Mouse (Mus musculus) stomach, embryonic 14.5 days (tissue): Measurements from ENCODE around the gene Timm17a. TPM values are rescaled to one million over a fixed set of nuclear protein-coding genes. Genes with fewer than 3 reads are reported as not detected.

Experiments
- ATAC-seq: fragments of 200-750 bp; cut with Nextera tagmentation; 2 replicates; pipeline ENCODE4 v1.8.0; 2017; ENCODE audit warnings: low read depth, moderate TSS enrichment; ENCODE audit not compliant: insufficient number of reproducible peaks, insufficient read depth, low FRiP score
- H3K27ac ChIP-seq: fragments of 300-500 bp; sonication (generic); 2 replicates; pipeline ENCODE4 v1.5.1; 2014; ENCODE audit warnings: mild to moderate bottlenecking, low read length, moderate library complexity, mixed read lengths
- H3K27me3 ChIP-seq: fragments of 300-500 bp; sonication (generic); 2 replicates; pipeline ENCODE4 v1.6.1; 2014; ENCODE audit warnings: low read length, control low read depth, mixed read lengths; ENCODE audit not compliant: control insufficient read depth, insufficient read depth
- H3K36me3 ChIP-seq: fragments of 300-500 bp; sonication (generic); 2 replicates; pipeline ENCODE4 v1.6.1; 2014; ENCODE audit warnings: mild to moderate bottlenecking, control low read depth, low read length, moderate library complexity, mixed read lengths; ENCODE audit not compliant: control insufficient read depth, insufficient read depth
- H3K4me1 ChIP-seq: fragments of 300-500 bp; sonication (generic); 2 replicates; pipeline ENCODE4 v1.6.1; 2014; ENCODE audit warnings: low read length, control low read depth, mixed read lengths; ENCODE audit not compliant: control insufficient read depth, insufficient read depth
- H3K4me2 ChIP-seq: fragments of 300-500 bp; sonication (generic); replicated peaks from 2 replicates; pipeline ENCODE4 v1.6.1; 2014; ENCODE audit warnings: low read depth, low read length, control low read depth
- H3K4me3 ChIP-seq: fragments of 300-500 bp; sonication (generic); 2 replicates; pipeline ENCODE4 v1.5.1; 2014; ENCODE audit warnings: low read depth, low read length, control low read depth
- H3K9ac ChIP-seq: fragments of 300-500 bp; sonication (generic); replicated peaks from 2 replicates; pipeline ENCODE4 v1.6.1; 2014; ENCODE audit warnings: low read depth, mild to moderate bottlenecking, control low read depth, low read length, moderate library complexity, mixed read lengths
- H3K9me3 ChIP-seq: fragments of 300-500 bp; sonication (generic); 2 replicates; pipeline ENCODE4 v1.6.1; 2016; ENCODE audit warnings: low read depth, low read length, control low read depth; ENCODE audit not compliant: control insufficient read depth
- WGBS: fragments of 180-500 bp; shearing (Covaris S2); extraction: QIAGEN DNeasy Blood & Tissue Kit; methylation state at CpG from one replicate; pipeline ENCODE4 v1.1.7; 2014; 5-methylcytosine and 5-hydroxymethylcytosine counted together
- polyA plus RNA-seq: library from polyadenylated mRNA; unstranded; fragments of >200 nt; fragmentation: Nextera tagmentation; extraction: Ambion mirVana; gene quantifications from 2 replicates; pipeline ENCODE4 v1.2.1, GENCODE M21; 2014

Timm17a gene
- polyA plus RNA-seq, 1 experiment from 2014 or later = 179 TPM

DNA sequence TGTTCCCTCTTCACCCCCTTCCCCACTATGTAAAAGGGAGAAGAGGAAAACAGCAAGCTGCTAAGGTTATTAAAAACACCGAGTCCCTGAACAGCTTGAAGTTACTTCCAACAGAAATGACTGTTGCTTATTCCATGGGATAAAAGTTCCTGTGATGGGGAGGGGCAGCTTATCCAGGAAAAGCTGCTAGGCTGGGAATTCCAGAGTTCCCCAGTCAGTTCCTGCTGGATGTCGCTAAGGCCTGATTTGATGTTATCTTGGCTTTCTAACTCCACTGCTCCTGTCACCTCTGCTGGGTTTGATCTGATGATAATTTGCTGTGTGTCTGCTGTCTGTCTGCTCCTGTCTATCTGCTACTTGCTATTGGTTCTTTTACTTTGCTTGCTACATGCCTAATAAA lies 27.3 kb downstream of the Timm17a start:
- Histone ChIP-seq H3K9ac (no peak overlapping the region), H3K4me1 (no peaks in the 10 kb centered on the region), H3K27ac (no peak overlapping the region), H3K27me3 (no peaks in the 10 kb centered on the region), H3K36me3 (no peaks in the 10 kb centered on the region), H3K9me3 (no peaks in the 10 kb centered on the region), H3K4me3 (no peak overlapping the region), H3K4me2 (no peak overlapping the region)
- 61% methylated on average over 2 of the region's 2 CpGs for WGBS
- no peak for ATAC-seq

- no peaks in the 10 kb centered on the region for H3K4me1 ChIP-seq
- under 1% methylated on average over 39 of the region's 39 CpGs for WGBS
- no peaks in the 10 kb centered on the region for H3K9me3 ChIP-seq
- H3K27me3 ChIP-seq = no peaks in the 10 kb centered on the region
- H3K27ac ChIP-seq = peak within 1 kb of the TSS; percentile 92
- ATAC-seq = peak; percentile 86
- peak within 1 kb of the TSS; percentile 87 for H3K9ac ChIP-seq
- no peaks in the 10 kb centered on the region for H3K36me3 ChIP-seq
- H3K4me2 ChIP-seq = peak within 1 kb of the TSS; percentile 77
- peak within 1 kb of the TSS; percentile 83 for H3K4me3 ChIP-seq
Observed at GRCm38 (mm10) chr1:135283826-135284291, 29.7 kb downstream of the Timm17a start, which contains the start of gene Rnpep. Gene Rnpep (minus strand): TSS chr1:135284084.

- H3K4me2 ChIP-seq = peak overlapping the region; percentile 77
- peak overlapping the region; percentile 83 for H3K4me3 ChIP-seq
- H3K27ac ChIP-seq = peak overlapping the region; percentile 92
- ATAC-seq = peak; percentile 74
- under 1% methylated on average over 48 of the region's 48 CpGs for WGBS
- no peaks in the 10 kb centered on the region for H3K4me1 ChIP-seq
- H3K36me3 ChIP-seq = no peaks in the 10 kb centered on the region
- no peaks in the 10 kb centered on the region for H3K27me3 ChIP-seq
- H3K9me3 ChIP-seq = no peaks in the 10 kb centered on the region
- H3K9ac ChIP-seq = peak overlapping the region; percentile 87
Observed at GRCm38 (mm10) chr1:135283287-135283825, 30.2 kb downstream of the Timm17a start.

DNA sequence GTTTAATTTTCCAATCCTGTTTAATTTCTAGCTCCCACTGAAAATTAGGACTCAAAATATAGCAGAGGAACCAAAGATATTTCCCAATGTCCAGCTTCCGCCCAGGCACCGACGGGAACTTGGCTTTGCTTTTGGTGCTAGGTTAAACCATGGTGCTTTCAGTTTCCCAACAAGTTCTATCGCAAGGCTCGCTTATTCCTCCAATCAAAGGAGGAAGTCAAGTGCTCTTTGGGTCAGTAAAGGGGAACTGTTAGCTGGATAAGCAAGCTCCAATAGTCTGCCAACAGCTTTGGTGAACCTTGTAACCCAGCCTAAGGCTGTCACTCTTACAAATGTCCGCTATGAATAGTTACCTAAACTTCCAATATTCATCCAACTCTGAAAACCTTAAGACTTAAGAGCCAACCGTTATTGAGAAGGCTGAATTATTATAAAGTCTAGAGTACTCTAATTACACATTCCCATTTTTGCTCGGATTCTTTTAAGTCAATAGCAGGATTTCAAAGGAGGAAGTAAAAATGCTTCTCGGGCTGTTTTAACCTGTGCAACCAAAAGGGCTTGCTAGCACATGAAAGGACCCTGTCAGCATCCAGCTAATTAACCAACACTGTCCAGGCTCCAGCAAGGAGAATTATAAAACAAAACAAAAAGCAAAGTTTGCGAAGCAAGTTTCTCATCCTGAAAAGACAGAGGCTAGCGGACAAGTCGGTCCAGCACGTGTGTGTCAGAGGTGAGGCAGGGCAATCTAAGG lies 30.9 kb downstream of the Timm17a start:
- H3K4me3 ChIP-seq = peak overlapping the region; percentile 83
- H3K9me3 ChIP-seq = no peaks in the 10 kb centered on the region
- peaks cover 4% of the 10 kb centered on the region for H3K36me3 ChIP-seq
- peak overlapping the region; percentile 77 for H3K4me2 ChIP-seq
- WGBS = 34% methylated on average over 13 of the region's 13 CpGs
- no peak for ATAC-seq
- no peaks in the 10 kb centered on the region for H3K4me1 ChIP-seq
- no peaks in the 10 kb centered on the region for H3K27me3 ChIP-seq
- peak overlapping the region; percentile 92 for H3K27ac ChIP-seq
- peak overlapping the region; percentile 87 for H3K9ac ChIP-seq

- Histone ChIP-seq H3K4me1 (no peaks in the 10 kb centered on the region), H3K36me3 (peaks cover 7% of the 10 kb centered on the region), H3K27me3 (no peaks in the 10 kb centered on the region), H3K4me3 (no peak overlapping the region), H3K9ac (no peak overlapping the region), H3K27ac (no peak overlapping the region), H3K4me2 (no peak overlapping the region), H3K9me3 (no peaks in the 10 kb centered on the region)
- 95% methylated on average over 17 of the region's 17 CpGs for WGBS
- ATAC-seq = no peak
Observed at GRCm38 (mm10) chr1:135281841-135282240, 31.7 kb downstream of the Timm17a start.

DNA sequence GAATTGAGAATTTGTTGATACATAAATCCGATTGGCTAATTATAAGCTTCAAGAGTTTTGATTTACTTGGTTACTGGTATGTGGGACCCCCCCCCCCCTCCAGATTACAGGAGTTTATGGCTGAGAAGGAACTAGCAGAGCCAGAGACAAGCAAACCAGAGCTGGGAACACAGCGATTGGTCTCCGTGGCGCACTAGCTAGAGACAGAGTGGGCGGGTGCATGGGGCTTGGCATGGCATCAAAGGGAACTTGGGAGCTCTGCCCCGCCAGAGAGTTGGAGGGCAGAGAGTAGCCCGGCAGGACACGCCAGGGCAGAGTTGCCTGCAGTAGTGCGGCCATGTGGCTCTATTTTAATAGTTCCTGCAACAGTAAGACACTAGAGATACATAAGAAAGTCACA lies 32.9 kb downstream of the Timm17a start:
- no peaks in the 10 kb centered on the region for H3K4me1 ChIP-seq
- no peak overlapping the region for H3K4me2 ChIP-seq
- 76% methylated on average over 9 of the region's 9 CpGs for WGBS
- no peak overlapping the region for H3K27ac ChIP-seq
- H3K4me3 ChIP-seq = no peak overlapping the region
- H3K9ac ChIP-seq = no peak overlapping the region
- no peaks in the 10 kb centered on the region for H3K27me3 ChIP-seq
- no peaks in the 10 kb centered on the region for H3K9me3 ChIP-seq
- no peak for ATAC-seq
- peaks cover 17% of the 10 kb centered on the region for H3K36me3 ChIP-seq

DNA sequence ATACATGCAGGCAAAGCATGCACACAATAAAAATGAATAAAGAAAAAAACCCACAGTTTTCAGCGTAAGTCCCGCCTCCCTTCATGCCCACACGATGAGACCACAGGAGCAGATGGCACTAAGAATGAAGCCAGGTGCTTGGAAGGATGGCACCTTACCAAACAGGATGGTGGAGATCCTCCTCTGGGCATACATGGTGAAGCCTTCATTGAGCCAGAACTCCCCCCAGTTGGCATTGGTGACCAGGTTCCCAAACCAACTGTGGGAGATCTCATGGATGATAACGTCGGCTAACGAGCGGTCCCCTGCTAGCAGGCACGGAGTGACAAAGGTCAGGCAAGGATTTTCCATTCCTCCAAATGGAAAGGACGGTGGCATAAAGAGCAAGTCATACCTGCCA lies 42.2 kb downstream of the Timm17a start:
- Histone ChIP-seq H3K36me3 (peaks cover 44% of the 10 kb centered on the region), H3K9me3 (no peaks in the 10 kb centered on the region), H3K27ac (no peak overlapping the region), H3K4me1 (no peaks in the 10 kb centered on the region), H3K27me3 (no peaks in the 10 kb centered on the region), H3K9ac (no peak overlapping the region), H3K4me3 (no peak overlapping the region), H3K4me2 (no peak overlapping the region)
- ATAC-seq = no peak
- 89% methylated on average over 9 of the region's 9 CpGs for WGBS

DNA sequence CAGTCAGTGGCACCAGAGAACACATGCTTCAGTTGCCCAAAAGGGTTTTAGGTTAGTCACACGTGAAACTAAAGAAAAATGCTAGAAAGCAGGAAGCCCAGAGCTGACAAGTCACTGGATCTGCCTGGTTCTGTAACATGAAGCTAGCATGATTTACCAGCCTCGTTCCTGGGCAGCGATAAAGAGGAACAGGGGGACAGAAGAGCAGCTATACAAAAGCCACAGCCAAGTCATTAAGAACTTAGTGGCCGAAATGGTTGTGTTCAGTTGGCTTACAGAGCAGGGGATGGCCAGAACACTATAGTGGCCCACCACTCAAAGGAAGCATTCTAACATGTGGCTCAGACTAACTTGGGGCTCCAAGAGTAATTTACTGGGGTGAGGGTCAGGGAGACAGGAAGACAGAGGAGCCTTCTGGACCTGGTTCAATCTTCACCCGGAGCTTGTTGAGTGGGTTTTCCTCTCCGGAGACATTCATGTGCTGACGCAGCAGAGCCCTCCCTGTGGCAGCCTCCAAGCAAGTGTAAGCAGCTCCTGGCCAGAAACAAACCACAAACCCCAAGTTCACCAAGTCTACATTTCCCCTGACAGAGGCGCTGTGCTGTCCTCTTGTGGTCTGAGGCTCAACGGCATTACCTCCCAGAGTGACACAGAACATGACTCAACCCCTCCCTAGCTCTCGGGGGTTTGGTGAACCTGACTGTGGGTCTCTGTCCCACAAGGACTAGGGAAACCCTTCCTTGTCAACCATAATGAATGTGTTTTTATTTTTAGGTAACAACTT lies 45.7 kb downstream of the Timm17a start:
- 82% methylated on average over 10 of the region's 10 CpGs for WGBS
- Histone ChIP-seq H3K4me2 (no peak overlapping the region), H3K4me1 (no peaks in the 10 kb centered on the region), H3K4me3 (no peak overlapping the region), H3K9ac (no peak overlapping the region), H3K36me3 (peaks cover 53% of the 10 kb centered on the region), H3K27me3 (no peaks in the 10 kb centered on the region), H3K27ac (no peak overlapping the region), H3K9me3 (no peaks in the 10 kb centered on the region)
- ATAC-seq = no peak
